11 mouse cellular contexts compared by ENCODE assay signal in the genomic region with DNA sequence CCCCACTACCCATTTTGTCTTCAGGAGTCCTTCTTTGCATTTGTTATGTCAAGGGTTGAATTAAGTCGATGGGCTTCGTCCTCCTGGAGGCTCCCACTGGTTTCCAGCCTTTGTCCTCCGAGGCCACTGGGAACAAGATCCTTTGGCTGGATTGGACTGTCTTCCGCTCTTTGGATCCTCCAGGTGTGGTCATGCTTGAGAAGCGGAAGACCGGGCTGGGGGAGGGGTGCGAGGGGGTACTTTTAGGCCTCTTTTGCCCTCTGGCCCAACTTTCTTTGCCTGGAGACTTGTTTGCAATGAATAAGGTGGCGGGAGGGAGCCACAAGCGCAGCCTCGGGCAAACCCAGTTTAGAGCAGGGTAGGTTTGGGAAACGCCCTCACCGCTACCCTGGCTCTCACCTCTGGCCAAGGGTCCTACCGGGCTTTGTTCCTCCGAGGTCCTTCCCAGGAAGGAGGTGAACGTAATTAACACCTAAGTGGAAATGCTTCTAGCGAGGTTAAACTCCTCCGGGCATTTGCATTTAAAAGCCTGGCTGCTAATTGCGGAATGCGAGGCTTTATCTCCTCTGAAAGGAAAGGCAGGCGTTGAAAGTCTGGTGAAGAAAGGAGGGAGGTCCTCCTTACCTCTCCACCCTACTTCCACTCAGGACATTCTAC.
DNase-seq lines count a peak whose midpoint lies in the region; ATAC-seq lines count a peak whose summit lies in the region.
"Had no signal": no experiment of that assay in that cellular context is flagged by ENCODE, and none has a peak within 500 bp of the region (broad histone marks: within the 10 kb centered on the region; RNA-seq: fewer than 3 reads in every experiment).

No protein-coding gene starts in this region.

- DNase-seq in heart, adult 11 months, result peak; percentile 72
- DNase-seq in heart, postnatal 14 days, result no peak
- peak; percentile 26 for DNase-seq in forebrain, embryonic 10.5 days (ENCODE audit: extremely low spot score, low spot score)
- peak; percentile 24 for DNase-seq in kidney, adult 18-20 months
- no peak for DNase-seq in adrenal gland, adult 18-20 months (ENCODE audit: low spot score in 2 of 2)
- DNase-seq in adrenal gland, postnatal 14 days, result no peak
- DNase-seq in cerebellum, postnatal 14 days, result no peak

- no peaks in the 10 kb centered on the region for H3K9me3 ChIP-seq in forebrain, embryonic 10.5 days
- H3K9me3 ChIP-seq in midbrain, embryonic 13.5 days, result no peaks in the 10 kb centered on the region
- H3K9me3 ChIP-seq: embryonic facial prominence, embryonic 15.5 days had no signal

- no peak overlapping the region; the same call in 1 of the 2 replicates for H3K9ac ChIP-seq in midbrain, embryonic 13.5 days (replicated peaks)
- H3K9ac ChIP-seq: embryonic facial prominence, embryonic 15.5 days had no signal

- intact Hi-C loops in heart, postnatal 14 days (cut with DNase I), result no loop called here

- 2% methylated on average over 20 of the region's 20 CpGs for WGBS in forebrain, embryonic 10.5 days
- WGBS in midbrain, embryonic 13.5 days, result under 1% methylated on average over 20 of the region's 20 CpGs

- no peak for ATAC-seq in midbrain, embryonic 13.5 days
- ATAC-seq: activated CD4-positive, CD25-positive, alpha-beta regulatory T cell, adult 4 months had no signal

- peak overlapping the region; percentile 41 for H3K4me2 ChIP-seq in midbrain, embryonic 13.5 days (replicated peaks)
- H3K4me2 ChIP-seq: embryonic facial prominence, embryonic 15.5 days had no signal

- peaks cover 96% of the 10 kb centered on the region for H3K27me3 ChIP-seq in forebrain, embryonic 10.5 days (ENCODE audit: poor library complexity, severe bottlenecking)
- peaks cover 87% of the 10 kb centered on the region for H3K27me3 ChIP-seq in midbrain, embryonic 13.5 days

- H3K4me3 ChIP-seq in forebrain, embryonic 10.5 days, result peak overlapping the region; percentile 34
- H3K4me3 ChIP-seq in midbrain, embryonic 13.5 days (replicated peaks), result peak overlapping the region; percentile 17; the same call in 1 of the 2 replicates
- H3K4me3 ChIP-seq: embryonic facial prominence, embryonic 15.5 days had no signal

- no peaks in the 10 kb centered on the region for H3K36me3 ChIP-seq in forebrain, embryonic 10.5 days (replicated peaks)
- H3K36me3 ChIP-seq in midbrain, embryonic 13.5 days, result no peaks in the 10 kb centered on the region
- H3K36me3 ChIP-seq: embryonic facial prominence, embryonic 15.5 days had no signal

- H3K4me1 ChIP-seq in forebrain, embryonic 10.5 days, result peaks cover 43% of the 10 kb centered on the region
- peaks cover 14% of the 10 kb centered on the region for H3K4me1 ChIP-seq in midbrain, embryonic 13.5 days (replicated peaks)

- H3K27ac ChIP-seq in forebrain, embryonic 10.5 days, result 0 out of 2 replicates have a peak overlapping the region, but pooled peaks have one; percentile 40
- no peak overlapping the region for H3K27ac ChIP-seq in midbrain, embryonic 13.5 days
- H3K27ac ChIP-seq: embryonic facial prominence, embryonic 15.5 days; macrophage had no signal

Comparison
In these comparisons a context has a peak if more than half of its experiments do, and no peak if none do; other contexts are left out.
1. DNase-seq: peak in heart, adult 11 months (single experiment), forebrain, embryonic 10.5 days (single experiment) and kidney, adult 18-20 months (single experiment); none in heart, postnatal 14 days (0 of 2), adrenal gland, adult 18-20 months (0 of 2), adrenal gland, postnatal 14 days (single experiment) and cerebellum, postnatal 14 days (0 of 2).